Mouse (Mus musculus) c-Kit-positive CD71-positive TER-119-negative erythroid progenitor cells, embryonic 14.5 days (primary cell): Measurements from ENCODE around the gene Sytl1.

Experiments
- DNase-seq: peaks from one replicate; pipeline ENCODE4 v3.0.0-alpha.2; 2013; ENCODE audit warnings: low read depth

Sytl1 gene

DNA sequence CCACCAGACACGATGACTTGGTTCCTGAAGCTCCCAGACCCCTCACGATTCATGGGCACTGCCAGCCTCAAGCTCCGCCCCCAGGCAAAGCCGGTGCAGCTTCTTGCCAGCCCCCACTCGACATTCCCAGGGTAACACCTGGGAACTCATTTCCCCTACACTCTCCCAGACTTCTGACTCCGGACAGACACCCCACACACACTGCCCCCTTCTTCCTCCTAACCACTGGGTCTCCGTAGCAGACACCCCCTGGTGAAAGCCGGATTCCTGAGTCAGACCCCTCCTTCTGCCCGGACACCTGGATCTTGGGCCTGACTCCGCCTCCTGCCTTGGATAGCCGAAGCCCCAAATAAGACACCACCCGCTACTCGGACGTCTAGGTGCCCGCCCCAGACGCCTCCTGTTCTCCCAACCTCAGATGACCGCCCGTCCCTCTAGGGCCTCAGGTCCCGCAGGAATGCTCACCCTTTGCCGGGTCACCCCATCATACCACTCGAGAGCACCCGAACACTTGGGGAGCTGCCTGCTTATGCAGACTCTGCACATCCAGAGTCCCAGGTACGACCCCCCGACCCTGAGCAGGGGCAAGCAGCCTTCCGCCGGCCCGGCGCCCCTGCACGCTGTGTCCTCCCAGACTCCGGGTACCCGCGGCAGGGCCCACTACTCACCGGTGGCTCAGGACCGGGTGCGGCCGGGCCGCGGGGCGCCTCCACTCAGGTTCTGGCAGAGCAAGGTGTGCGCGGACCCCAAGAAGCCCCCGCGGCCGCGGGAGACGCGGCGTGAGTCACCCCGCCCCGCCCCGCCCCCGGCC lies 51.0 kb downstream of the Sytl1 start, which contains the start of the genes Cd164l2 and Gpr3:
Gene Cd164l2, plus strand, starts transcription at position 381 of the 811 bp plus-strand sequence.
Gene Gpr3, minus strand, starts transcription at position 786 of the 811 bp plus-strand sequence.
- DNase-seq, result no peak

GRCm38 (mm10) chr4:133210788-133211390 lies 52.0 kb downstream of the Sytl1 start:
- no peak for DNase-seq

GRCm38 (mm10) chr4:133210023-133210787 lies 52.7 kb downstream of the Sytl1 start:
- no peak for DNase-seq

GRCm38 (mm10) chr4:133209366-133209765 lies 53.5 kb downstream of the Sytl1 start:
- DNase-seq, result peak; percentile 53

- DNase-seq, result no peak
These were observed 58.5 kb downstream of the Sytl1 start for GRCm38 (mm10) chr4:133204379-133204778.

GRCm38 (mm10) chr4:133203591-133203990 lies 59.3 kb downstream of the Sytl1 start:
- no peak for DNase-seq
